Mouse (Mus musculus) neural tube, embryonic 15.5 days (tissue): ENCODE results near the gene Rassf9. TPM values are rescaled to one million over a fixed set of nuclear protein-coding genes. Genes with fewer than 3 reads are reported as not detected.

Experiments used
- ATAC-seq: fragments of 200-750 bp; cut with Nextera tagmentation; 2 replicates; pipeline ENCODE4 v1.8.0; 2017; ENCODE audit warnings: mild to moderate bottlenecking, moderate TSS enrichment, moderate library complexity; ENCODE audit not compliant: low FRiP score
- H3K27ac ChIP-seq: fragments of 300-500 bp; sonication (generic); replicated peaks from 2 replicates; pipeline ENCODE4 v1.5.1; 2015; ENCODE audit warnings: mild to moderate bottlenecking, inconsistent platforms
- H3K27me3 ChIP-seq: fragments of 300-500 bp; sonication (generic); replicated peaks from 2 replicates; pipeline ENCODE4 v1.6.1; 2015; ENCODE audit warnings: inconsistent platforms
- H3K36me3 ChIP-seq: fragments of 300-500 bp; sonication (generic); 2 replicates; pipeline ENCODE4 v1.6.1; 2015; ENCODE audit warnings: inconsistent platforms
- H3K4me1 ChIP-seq: fragments of 300-500 bp; sonication (generic); 2 replicates; pipeline ENCODE4 v1.6.1; 2015; ENCODE audit warnings: inconsistent platforms
- H3K4me2 ChIP-seq: fragments of 300-500 bp; sonication (generic); 2 replicates; pipeline ENCODE4 v1.6.1; 2015; ENCODE audit warnings: inconsistent platforms, mild to moderate bottlenecking, moderate library complexity
- H3K4me3 ChIP-seq: fragments of 300-500 bp; sonication (generic); replicated peaks from 2 replicates; pipeline ENCODE4 v1.5.1; 2015; ENCODE audit warnings: mild to moderate bottlenecking, inconsistent platforms
- H3K9ac ChIP-seq: fragments of 300-500 bp; sonication (generic); replicated peaks from 2 replicates; pipeline ENCODE4 v1.6.1; 2015; ENCODE audit warnings: mild to moderate bottlenecking, inconsistent platforms
- H3K9me3 ChIP-seq: fragments of 300-500 bp; sonication (generic); replicated peaks from 2 replicates; pipeline ENCODE4 v1.6.1; 2016; ENCODE audit warnings: inconsistent platforms
- WGBS: fragments of 180-500 bp; shearing (Covaris S2); methylation state at CpG from one replicate; pipeline ENCODE4 v1.1.7; 2015; ENCODE audit warnings: mixed read lengths; 5-methylcytosine and 5-hydroxymethylcytosine counted together
- polyA plus RNA-seq: library from polyadenylated mRNA; unstranded; fragments of >200 nt; fragmentation: Nextera tagmentation; extraction: Ambion mirVana; gene quantifications from 2 replicates; pipeline ENCODE4 v1.2.1, GENCODE M21; 2015

Gene Rassf9
- polyA plus RNA-seq = 2.0 and 3.1 TPM in 2 replicates

GRCm38 (mm10) chr10:102511807-102512461, at the start of gene Rassf9:
Gene Rassf9, plus strand, starts transcription at chr10:102512222.
- Histone ChIP-seq H3K36me3 (no peaks in the 10 kb centered on the region), H3K9me3 (no peaks in the 10 kb centered on the region), H3K4me2 (peak within 1 kb of the TSS; percentile 9), H3K27ac (no peak within 1 kb of the TSS), H3K9ac (no peak within 1 kb of the TSS), H3K4me1 (no peaks in the 10 kb centered on the region; the same call in 1 of the 2 replicates), H3K27me3 (no peaks in the 10 kb centered on the region), H3K4me3 (no peak within 1 kb of the TSS)
- ATAC-seq = no peak
- WGBS = 13% methylated on average over 5 of the region's 5 CpGs

- 86% methylated on average over 2 of the region's 2 CpGs for whole genome bisulfite sequencing
- H3K9me3 ChIP-seq = no peaks in the 10 kb centered on the region
- no peaks in the 10 kb centered on the region for H3K36me3 ChIP-seq
- H3K4me3 ChIP-seq = no peak overlapping the region
- ATAC-seq = no peak
- no peaks in the 10 kb centered on the region for H3K27me3 ChIP-seq
- H3K4me2 ChIP-seq = no peak overlapping the region
- no peaks in the 10 kb centered on the region for H3K4me1 ChIP-seq
- H3K9ac ChIP-seq = no peak overlapping the region
- no peak overlapping the region for H3K27ac ChIP-seq
Measured at GRCm38 (mm10) chr10:102469412-102469811, 42.6 kb upstream of the Rassf9 start.

GRCm38 (mm10) chr10:102490386-102490785, 21.6 kb upstream of the Rassf9 start, which contains the start of gene Nts:
Gene Nts, minus strand, starts transcription at chr10:102490486.
- Histone ChIP-seq H3K9me3 (no peaks in the 10 kb centered on the region), H3K27ac (no peak within 1 kb of the TSS), H3K4me1 (no peaks in the 10 kb centered on the region), H3K36me3 (no peaks in the 10 kb centered on the region), H3K4me2 (no peak within 1 kb of the TSS), H3K4me3 (no peak within 1 kb of the TSS), H3K9ac (no peak within 1 kb of the TSS), H3K27me3 (no peaks in the 10 kb centered on the region)
- no peak for ATAC-seq
- WGBS = 37% methylated on average over 3 of the region's 3 CpGs

DNA sequence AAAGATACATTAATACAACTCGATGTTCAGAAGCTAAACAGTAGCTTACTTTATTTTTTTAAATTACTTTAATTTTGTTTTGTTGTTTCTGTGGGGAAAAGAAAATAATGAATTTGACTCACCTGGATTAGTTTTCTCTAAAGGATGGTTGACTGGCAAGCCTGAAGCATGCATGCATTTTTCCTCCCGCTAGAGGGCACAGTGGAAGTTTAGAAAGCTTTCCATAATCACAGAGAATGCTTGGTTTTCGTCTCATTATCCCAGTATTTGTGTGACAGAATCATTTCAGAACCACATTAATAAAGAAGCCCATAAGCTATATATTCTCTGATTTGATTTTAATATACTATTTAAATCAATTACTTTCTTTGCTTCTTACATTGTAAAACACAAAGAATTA, 20.2 kb upstream of the Rassf9 start:
- H3K4me3 ChIP-seq = no peak overlapping the region
- no peaks in the 10 kb centered on the region for H3K4me1 ChIP-seq
- WGBS = 13% methylated on average over 3 of the region's 3 CpGs
- H3K27me3 ChIP-seq = no peaks in the 10 kb centered on the region
- H3K9ac ChIP-seq = no peak overlapping the region
- no peak overlapping the region for H3K27ac ChIP-seq
- no peak overlapping the region for H3K4me2 ChIP-seq
- H3K36me3 ChIP-seq = no peaks in the 10 kb centered on the region
- no peak for ATAC-seq
- H3K9me3 ChIP-seq = no peaks in the 10 kb centered on the region

DNA sequence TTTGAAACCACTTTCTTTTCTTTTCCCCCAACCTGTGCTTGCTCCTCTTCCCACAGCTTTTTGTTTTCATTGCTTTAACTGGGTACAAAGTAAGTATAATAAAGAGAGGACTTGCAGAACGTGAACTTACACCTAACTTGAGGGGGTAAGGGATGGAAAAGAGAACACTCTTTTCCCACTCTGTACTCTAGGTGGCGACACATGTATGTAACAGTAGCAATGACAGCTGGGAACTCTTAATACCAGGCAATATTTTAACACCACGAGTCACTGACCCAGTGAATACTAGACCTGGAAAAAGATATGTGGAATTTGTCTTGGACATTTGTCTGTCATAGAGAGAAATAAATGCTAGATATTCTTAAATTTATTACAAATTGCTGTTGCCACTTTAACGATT, 13.3 kb upstream of the Rassf9 start:
- 29% methylated on average over 4 of the region's 4 CpGs for WGBS
- Histone ChIP-seq H3K27ac (no peak overlapping the region), H3K9ac (no peak overlapping the region)

DNA sequence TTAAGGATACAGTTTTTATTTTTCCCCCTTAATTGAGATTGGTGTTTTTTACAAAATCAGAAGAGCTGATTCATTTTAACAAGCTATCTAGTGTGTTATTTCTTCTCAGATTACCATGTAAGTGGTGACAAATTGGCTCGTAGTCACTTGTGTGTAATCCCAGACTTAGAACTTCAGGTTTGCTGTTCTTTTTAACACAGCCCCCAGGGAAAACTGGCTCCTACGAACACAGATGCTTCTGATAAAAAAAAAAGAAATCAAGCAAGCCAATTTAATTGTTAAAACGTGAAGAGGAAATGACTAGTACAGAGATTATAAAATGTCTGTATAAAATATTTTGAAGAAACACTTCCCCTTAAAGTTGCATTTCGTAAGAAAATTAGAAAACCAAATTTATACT, 4.6 kb upstream of the Rassf9 start:
- H3K36me3 ChIP-seq = no peaks in the 10 kb centered on the region
- no peak overlapping the region for H3K4me2 ChIP-seq
- no peaks in the 10 kb centered on the region for H3K9me3 ChIP-seq
- ATAC-seq = no peak
- no peak overlapping the region for H3K4me3 ChIP-seq
- H3K27ac ChIP-seq = no peak overlapping the region
- no peaks in the 10 kb centered on the region; the same call in 1 of the 2 replicates for H3K4me1 ChIP-seq
- H3K27me3 ChIP-seq = no peaks in the 10 kb centered on the region
- no peak overlapping the region for H3K9ac ChIP-seq
- WGBS = 71% methylated on average over 4 of the region's 4 CpGs

More for the DNA sequence above, 13.3 kb upstream of the Rassf9 start:
- no peaks in the 10 kb centered on the region for H3K27me3 ChIP-seq
- no peak for ATAC-seq
- H3K4me2 ChIP-seq = no peak overlapping the region
- H3K4me3 ChIP-seq = no peak overlapping the region
- no peaks in the 10 kb centered on the region for H3K4me1 ChIP-seq
- H3K9me3 ChIP-seq = no peaks in the 10 kb centered on the region
- no peaks in the 10 kb centered on the region for H3K36me3 ChIP-seq

- Histone ChIP-seq H3K4me3 (no peak overlapping the region), H3K27me3 (no peaks in the 10 kb centered on the region), H3K27ac (no peak overlapping the region), H3K4me2 (peak overlapping the region; percentile 9), H3K4me1 (no peaks in the 10 kb centered on the region; the same call in 1 of the 2 replicates), H3K9ac (no peak overlapping the region), H3K36me3 (no peaks in the 10 kb centered on the region), H3K9me3 (no peaks in the 10 kb centered on the region)
- no peak for ATAC-seq
- 37% methylated on average over 3 of the region's 3 CpGs for WGBS
Measured at GRCm38 (mm10) chr10:102511461-102511806, 588 bp upstream of the Rassf9 start.

- Histone ChIP-seq H3K4me3 (no peak overlapping the region), H3K9me3 (no peaks in the 10 kb centered on the region), H3K27ac (no peak overlapping the region), H3K9ac (no peak overlapping the region), H3K4me2 (no peak overlapping the region), H3K4me1 (no peaks in the 10 kb centered on the region; the same call in 1 of the 2 replicates), H3K27me3 (no peaks in the 10 kb centered on the region), H3K36me3 (no peaks in the 10 kb centered on the region)
- WGBS = 5% methylated on average over 1 of the region's 1 CpGs
- no peak for ATAC-seq
Measured at GRCm38 (mm10) chr10:102514159-102514558, 2.1 kb downstream of the Rassf9 start.

DNA sequence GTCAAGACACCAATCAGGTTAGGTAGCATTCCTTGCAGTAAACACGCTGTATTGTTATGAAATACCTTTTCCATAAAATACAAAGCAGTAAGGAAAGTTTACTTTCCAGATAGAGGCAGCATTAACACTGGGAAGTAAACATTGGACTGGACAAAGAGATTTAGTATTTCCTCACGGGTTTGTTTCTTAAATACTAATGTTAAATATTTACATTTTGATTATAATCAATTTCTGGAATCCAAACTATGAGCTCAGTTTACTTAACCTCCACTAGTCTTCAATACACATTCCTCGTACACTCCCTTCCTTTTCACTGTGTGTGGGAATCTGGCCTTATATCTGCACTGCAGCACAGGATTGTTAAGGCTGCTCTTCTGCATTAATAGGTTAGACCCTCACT, 15.9 kb downstream of the Rassf9 start:
- Histone ChIP-seq H3K27me3 (no peaks in the 10 kb centered on the region), H3K9me3 (no peaks in the 10 kb centered on the region), H3K4me1 (no peaks in the 10 kb centered on the region), H3K9ac (no peak overlapping the region), H3K4me3 (no peak overlapping the region), H3K36me3 (no peaks in the 10 kb centered on the region), H3K4me2 (no peak overlapping the region), H3K27ac (no peak overlapping the region)
- WGBS = 77% methylated on average over 3 of the region's 3 CpGs
- no peak for ATAC-seq

DNA sequence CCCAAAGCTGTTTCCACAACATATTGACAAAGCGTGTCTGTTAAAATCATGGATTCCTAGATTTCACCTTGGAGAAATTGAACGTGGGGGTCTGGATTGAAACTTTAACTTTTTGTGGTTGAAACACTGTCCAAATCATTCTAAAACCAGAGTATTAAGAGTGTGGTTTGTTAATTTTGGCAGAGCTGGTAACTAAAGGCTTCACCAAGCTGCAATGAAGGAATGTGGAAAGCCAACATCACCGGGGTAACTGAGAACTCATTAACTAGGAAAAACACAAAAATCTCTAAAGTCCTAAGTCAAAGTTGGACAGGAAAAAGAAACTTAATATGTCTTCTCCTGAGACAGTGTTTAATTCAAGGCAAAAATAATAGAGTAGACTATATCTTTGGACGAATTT, 41.9 kb downstream of the Rassf9 start:
- Histone ChIP-seq H3K9ac (no peak overlapping the region), H3K4me1 (no peaks in the 10 kb centered on the region), H3K4me2 (no peak overlapping the region), H3K9me3 (no peaks in the 10 kb centered on the region), H3K27ac (no peak overlapping the region), H3K27me3 (no peaks in the 10 kb centered on the region), H3K36me3 (no peaks in the 10 kb centered on the region), H3K4me3 (no peak overlapping the region)
- WGBS = 79% methylated on average over 4 of the region's 4 CpGs
- ATAC-seq = no peak

DNA sequence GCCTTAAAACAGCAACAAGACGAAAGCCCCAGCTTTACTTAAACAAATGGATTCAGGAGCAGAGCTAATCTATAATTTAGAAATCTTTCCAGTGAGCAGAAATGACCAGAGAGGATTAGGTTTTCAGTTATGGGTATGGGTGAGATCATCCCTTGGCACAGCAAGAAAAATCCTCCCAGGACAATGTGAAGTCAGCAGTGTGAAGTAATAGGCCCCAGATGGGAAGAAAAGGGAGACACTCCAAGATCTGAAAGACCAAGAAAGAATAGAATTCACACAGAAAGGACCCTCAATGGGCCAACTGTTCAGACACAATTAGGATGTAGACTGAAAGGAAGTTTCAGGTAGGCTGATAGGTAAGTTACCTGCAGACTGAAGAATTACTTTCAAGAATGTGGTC, 50.5 kb downstream of the Rassf9 start:
- Histone ChIP-seq H3K9ac (no peak overlapping the region), H3K4me2 (no peak overlapping the region), H3K27me3 (no peaks in the 10 kb centered on the region), H3K36me3 (no peaks in the 10 kb centered on the region), H3K9me3 (no peaks in the 10 kb centered on the region), H3K27ac (no peak overlapping the region), H3K4me3 (no peak overlapping the region), H3K4me1 (no peaks in the 10 kb centered on the region)
- WGBS = 82% methylated on average over 1 of the region's 1 CpGs
- no peak for ATAC-seq

DNA sequence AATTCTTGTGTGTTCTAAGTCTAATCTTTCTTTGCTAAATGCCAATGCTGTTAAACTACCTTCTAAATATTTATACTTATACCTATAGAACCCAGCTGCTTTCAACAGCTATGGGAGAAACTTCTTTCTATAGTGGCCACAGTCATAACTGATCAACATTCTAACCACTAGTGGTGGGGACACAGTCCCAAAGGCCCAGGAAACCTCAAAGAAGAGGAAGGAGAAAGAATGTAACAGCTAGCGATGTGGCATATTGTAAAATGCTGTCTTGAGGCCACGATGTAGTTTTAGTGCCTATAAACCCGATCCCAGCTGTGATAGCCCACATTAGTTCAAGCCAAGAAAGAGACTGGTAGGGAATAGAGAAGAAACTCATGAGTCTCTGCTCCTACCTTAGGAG, 65.9 kb downstream of the Rassf9 start:
- Histone ChIP-seq H3K4me2 (no peak overlapping the region), H3K27ac (no peak overlapping the region), H3K9me3 (no peaks in the 10 kb centered on the region), H3K4me1 (no peaks in the 10 kb centered on the region), H3K36me3 (no peaks in the 10 kb centered on the region), H3K9ac (no peak overlapping the region), H3K27me3 (no peaks in the 10 kb centered on the region), H3K4me3 (no peak overlapping the region)
- ATAC-seq = no peak
- WGBS = 70% methylated on average over 3 of the region's 3 CpGs
